Mouse (Mus musculus) heart, postnatal 0 days (tissue): ENCODE results near the gene Gm14410. TPM values are rescaled to one million over a fixed set of nuclear protein-coding genes. Genes with fewer than 3 reads are reported as not detected.
"Not testable (repeated sequence)": the region's sequence is repeated elsewhere in the genome, so short reads cannot be mapped to it uniquely, and the experiment has no call there.

ENCODE experiments used
- ATAC-seq: fragments of 200-750 bp; cut with Nextera tagmentation; 2 replicates; pipeline ENCODE4 v1.8.0; 2017; ENCODE audit warnings: low read depth, moderate number of reproducible peaks, moderate library complexity; ENCODE audit not compliant: insufficient read depth
- DNase-seq: peaks from one replicate; pipeline ENCODE4 v3.0.0-alpha.2; 2016; ENCODE audit warnings: low spot score
- H3K27ac ChIP-seq: fragments of 300-500 bp; sonication (generic); 2 replicates; pipeline ENCODE4 v1.5.1; 2014; ENCODE audit warnings: low read depth, mild to moderate bottlenecking
- H3K27me3 ChIP-seq: fragments of 300-500 bp; sonication (generic); 2 replicates; pipeline ENCODE4 v1.6.1; 2014; ENCODE audit warnings: low read length, mixed read lengths; ENCODE audit not compliant: control insufficient read depth, insufficient read depth
- H3K36me3 ChIP-seq: fragments of 300-500 bp; sonication (generic); replicated peaks from 2 replicates; pipeline ENCODE4 v1.6.1; 2014; ENCODE audit warnings: low read length, mixed read lengths; ENCODE audit not compliant: control insufficient read depth, insufficient read depth
- H3K4me1 ChIP-seq: fragments of 300-500 bp; sonication (generic); 2 replicates; pipeline ENCODE4 v1.6.1; 2014; ENCODE audit warnings: antibody characterized with exemption; ENCODE audit not compliant: control insufficient read depth, insufficient read depth
- H3K4me2 ChIP-seq: fragments of 300-500 bp; sonication (generic); 2 replicates; pipeline ENCODE4 v1.6.1; 2014; ENCODE audit warnings: low read depth, mild to moderate bottlenecking, low read length, moderate library complexity
- H3K4me3 ChIP-seq: fragments of 300-500 bp; sonication (generic); 2 replicates; pipeline ENCODE4 v1.5.1; 2014; ENCODE audit warnings: low read depth, low read length
- H3K9ac ChIP-seq: fragments of 300-500 bp; sonication (generic); replicated peaks from 2 replicates; pipeline ENCODE4 v1.6.1; 2014; ENCODE audit warnings: low read depth, low read length, mixed read lengths
- H3K9me3 ChIP-seq: fragments of 300-500 bp; sonication (generic); replicated peaks from 2 replicates; pipeline ENCODE4 v1.6.1; 2016; ENCODE audit warnings: low read length; ENCODE audit not compliant: control insufficient read depth
- WGBS: fragments of 180-500 bp; shearing (Covaris S2); extraction: QIAGEN DNeasy Blood & Tissue Kit; methylation state at CpG from one replicate; pipeline ENCODE4 v1.1.7; 2014; 5-methylcytosine and 5-hydroxymethylcytosine counted together
- polyA plus RNA-seq: library from polyadenylated mRNA; unstranded; fragments of >200 nt; fragmentation: Nextera tagmentation; extraction: Ambion mirVana; gene quantifications from 2 replicates; pipeline ENCODE4 v1.2.1, GENCODE M21; 2015
- total RNA-seq: library from RNA; depleted of rRNA; stranded (reverse); fragments of >200 nt; gene quantifications from 2 replicates; pipeline ENCODE4 v1.2.3, GENCODE M21; 2014; ENCODE audit warnings: low replicate concordance; rRNA removed

The Gm14410 gene
- total RNA-seq (23.5 and 26.4 TPM in 2 replicates), polyA plus RNA-seq (12.3 and 14.9 TPM in 2 replicates)

DNA sequence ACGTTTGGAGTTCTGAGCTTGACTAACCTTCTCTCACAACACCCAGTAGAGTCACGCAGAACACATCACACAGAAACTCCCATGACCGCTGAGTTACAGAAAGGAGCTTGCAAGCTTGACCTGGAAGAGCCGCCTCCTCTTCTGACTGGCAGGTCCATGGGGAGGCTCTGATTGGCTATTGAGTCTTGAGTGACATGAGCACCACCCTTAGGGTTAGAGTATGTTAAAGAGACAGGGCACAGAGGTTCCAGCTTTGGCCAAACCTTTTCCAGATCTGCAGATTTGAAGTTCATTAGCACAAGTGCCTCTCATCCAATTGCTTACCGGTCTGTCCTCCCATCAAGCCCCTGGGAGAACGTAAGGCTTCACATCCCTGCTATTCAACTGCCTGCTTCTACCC lies at the start of gene Gm14410:
TSS of gene Gm14410 (minus strand) at position 81 of the 400 bp plus-strand sequence.
- H3K36me3 ChIP-seq, H3K27me3 ChIP-seq, H3K4me1 ChIP-seq, DNase-seq, H3K27ac ChIP-seq, H3K9ac ChIP-seq, ATAC-seq, H3K9me3 ChIP-seq: not testable (repeated sequence)
- Histone ChIP-seq H3K4me3 (peak within 1 kb of the TSS; percentile 41), H3K4me2 (peak within 1 kb of the TSS; percentile 34; the same call in 1 of the 2 replicates)
- WGBS = 1% methylated on average over 4 of the region's 6 CpGs

GRCm38 (mm10) chr2:177247449-177247848 lies 41.2 kb upstream of the Gm14410 start:
- not testable (repeated sequence) for DNase-seq, H3K9ac ChIP-seq, H3K9me3 ChIP-seq, H3K27me3 ChIP-seq, ATAC-seq, H3K4me1 ChIP-seq, H3K4me2 ChIP-seq, H3K36me3 ChIP-seq, H3K4me3 ChIP-seq, H3K27ac ChIP-seq
- 66% methylated on average over 2 of the region's 2 CpGs for WGBS

- not testable (repeated sequence) for H3K4me2 ChIP-seq, H3K4me3 ChIP-seq, H3K4me1 ChIP-seq, H3K36me3 ChIP-seq, H3K9me3 ChIP-seq, DNase-seq, H3K9ac ChIP-seq, H3K27me3 ChIP-seq, H3K27ac ChIP-seq, ATAC-seq
- 50% methylated on average over 2 of the region's 2 CpGs for WGBS
Observed at GRCm38 (mm10) chr2:177230461-177230860, 24.2 kb upstream of the Gm14410 start.

DNA sequence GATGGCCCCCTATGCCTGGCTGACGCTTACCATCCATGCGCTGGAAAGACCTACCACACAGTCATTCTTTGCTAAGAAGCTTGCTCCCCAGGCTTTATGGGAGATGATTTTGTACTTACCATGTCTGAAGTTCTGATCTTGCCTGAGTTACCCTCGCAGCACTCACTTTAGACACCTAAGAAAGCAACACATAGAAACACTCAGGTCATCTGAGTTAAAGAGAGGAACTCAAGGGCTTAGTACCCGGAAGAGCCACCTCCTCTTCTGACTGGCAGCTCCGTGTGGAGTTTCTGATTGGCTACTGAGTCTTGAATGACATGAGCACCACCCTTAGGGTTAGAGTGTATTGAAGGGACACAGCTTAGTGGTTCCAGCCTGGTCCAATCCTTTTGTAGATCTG lies 33.5 kb downstream of the Gm14410 start:
- not testable (repeated sequence) for H3K9me3 ChIP-seq, H3K27me3 ChIP-seq, ATAC-seq, H3K27ac ChIP-seq, DNase-seq, H3K4me2 ChIP-seq, H3K4me1 ChIP-seq, H3K9ac ChIP-seq, H3K4me3 ChIP-seq, H3K36me3 ChIP-seq
- WGBS = 76% methylated on average over 4 of the region's 5 CpGs

Other genes starting within 250 kb of the Gm14410 start
- 0.62 and 4.4 TPM in 2 replicates for gene Gm14419, start 205.5 kb downstream of the Gm14410 start, total RNA-seq
- gene Gm14419, start 205.5 kb downstream of the Gm14410 start, polyA plus RNA-seq = 6.6 and 9.6 TPM in 2 replicates
- gene Gm14401, start 132.1 kb downstream of the Gm14410 start, total RNA-seq = not detected in 2 replicates
- gene Gm14401, start 132.1 kb downstream of the Gm14410 start, polyA plus RNA-seq = 0.15 TPM in 1 of 2 replicates, not detected in the other
- gene Gm14409, start 60.6 kb upstream of the Gm14410 start, total RNA-seq = not detected in 2 replicates
- not detected in 2 replicates for gene Gm14409, start 60.6 kb upstream of the Gm14410 start, polyA plus RNA-seq
- gene Gm14412, start 117.9 kb upstream of the Gm14410 start, total RNA-seq = not detected in 2 replicates
- 0.22 and 0.26 TPM in 2 replicates for gene Gm14412, start 117.9 kb upstream of the Gm14410 start, polyA plus RNA-seq
- 0.53 and 0.89 TPM in 2 replicates for gene Gm14418, start 191.9 kb upstream of the Gm14410 start, total RNA-seq
- 3.7 and 5.7 TPM in 2 replicates for gene Gm14418, start 191.9 kb upstream of the Gm14410 start, polyA plus RNA-seq